Mouse (Mus musculus): Measurements from ENCODE around the gene Nudt7. TPM values are rescaled to one million over a fixed set of nuclear protein-coding genes. Genes with fewer than 3 reads are reported as not detected.

The Nudt7 gene
- polyA plus RNA-seq, 1 experiment from 2014 or later, result 55.7 TPM

- Histone ChIP-seq H3K36me3 (ENCODE audit: control insufficient read depth, insufficient read depth) (no peaks in the 10 kb centered on the region), H3K27me3 (replicated peaks; ENCODE audit: control insufficient read depth, insufficient read depth, low read length) (0 out of 2 replicates have a peak, but pooled peaks cover 3% of the 10 kb centered on the region), H3K4me2 (replicated peaks; ENCODE audit: low read depth) (no peak overlapping the region), H3K9ac (ENCODE audit: low read depth, low read length) (no peak overlapping the region), H3K4me3 (ENCODE audit: low read depth, low read length) (no peak overlapping the region), H3K27ac (ENCODE audit: low read depth, low read length) (no peak overlapping the region), H3K9me3 (ENCODE audit: control insufficient read depth) (no peaks in the 10 kb centered on the region), H3K4me1 (replicated peaks; ENCODE audit: control insufficient read depth, insufficient read depth, low read length) (no peaks in the 10 kb centered on the region)
- TF ChIP-seq CTCF (IDR thresholded peaks at IDR 0.05; ENCODE audit: low read depth), result no peak
- no peak for ATAC-seq
- WGBS, result 49% methylated on average over 2 of the region's 2 CpGs
Observed at GRCm38 (mm10) chr8:114198990-114199389, 65.6 kb downstream of the Nudt7 start.

Other genes starting within 250 kb of the Nudt7 start
- 2.0 and 2.8 TPM in 2 replicates for gene Vat1l, start 72.1 kb downstream of the Nudt7 start, polyA plus RNA-seq (2015; fragmentation: Nextera tagmentation; extraction: Ambion mirVana)

All from intestine, postnatal 0 days (tissue).